Mouse (Mus musculus): ENCODE measurements around the gene Mapk10. TPM values are rescaled to one million over a fixed set of nuclear protein-coding genes. Genes with fewer than 3 reads are reported as not detected.

Gene Mapk10
- total RNA-seq, 1 experiment from 2014 or later = not detected

DNA sequence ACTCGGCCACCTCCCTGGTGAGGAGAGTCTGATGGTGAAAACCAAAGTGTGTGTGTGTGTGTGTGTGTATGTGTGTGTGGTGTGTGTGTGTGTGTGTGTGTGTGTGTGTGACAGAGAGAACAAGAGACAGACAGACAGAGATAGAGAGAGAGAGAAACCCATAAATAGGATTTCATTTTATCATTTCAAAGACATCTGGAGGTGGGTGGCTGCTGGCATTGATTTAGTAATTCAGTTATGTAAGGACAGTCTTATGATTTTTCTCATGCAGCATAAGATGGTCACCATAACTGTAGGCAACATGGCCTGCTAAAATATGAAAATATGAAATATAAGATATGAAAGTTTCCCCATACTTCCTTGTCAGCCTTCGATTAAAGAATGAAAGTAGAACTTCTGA is 117.0 kb downstream of the Mapk10 start:
- ATAC-seq (replicated peaks; ENCODE audit: insufficient number of reproducible peaks, low FRiP score, low TSS enrichment, poor library complexity, severe bottlenecking) = no peak

GRCm38 (mm10) chr5:103085844-103086243 is 125.3 kb downstream of the Mapk10 start:
- no peak for ATAC-seq (replicated peaks; ENCODE audit: insufficient number of reproducible peaks, low FRiP score, low TSS enrichment, poor library complexity, severe bottlenecking)

DNA sequence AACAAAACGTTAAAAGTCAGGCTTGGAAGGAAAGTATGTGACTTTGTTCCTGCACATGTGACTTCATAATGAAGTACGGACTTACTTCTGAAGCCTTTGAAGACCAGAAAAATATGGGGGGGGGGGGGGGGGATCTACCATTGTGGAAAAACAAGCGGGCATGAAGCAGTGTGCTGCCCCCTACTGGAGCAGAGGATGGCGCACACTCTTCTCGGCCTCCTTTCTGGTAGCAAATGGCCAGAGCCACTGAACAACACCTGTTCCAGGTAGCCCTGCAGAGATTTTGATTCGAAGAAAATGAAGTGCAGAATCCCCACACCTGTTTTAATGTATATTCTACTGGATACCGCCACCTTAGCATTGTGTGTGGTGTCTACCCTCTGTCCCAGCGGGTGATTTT is 135.7 kb downstream of the Mapk10 start:
- no peak for ATAC-seq (replicated peaks; ENCODE audit: insufficient number of reproducible peaks, low FRiP score, low TSS enrichment, poor library complexity, severe bottlenecking)

DNA sequence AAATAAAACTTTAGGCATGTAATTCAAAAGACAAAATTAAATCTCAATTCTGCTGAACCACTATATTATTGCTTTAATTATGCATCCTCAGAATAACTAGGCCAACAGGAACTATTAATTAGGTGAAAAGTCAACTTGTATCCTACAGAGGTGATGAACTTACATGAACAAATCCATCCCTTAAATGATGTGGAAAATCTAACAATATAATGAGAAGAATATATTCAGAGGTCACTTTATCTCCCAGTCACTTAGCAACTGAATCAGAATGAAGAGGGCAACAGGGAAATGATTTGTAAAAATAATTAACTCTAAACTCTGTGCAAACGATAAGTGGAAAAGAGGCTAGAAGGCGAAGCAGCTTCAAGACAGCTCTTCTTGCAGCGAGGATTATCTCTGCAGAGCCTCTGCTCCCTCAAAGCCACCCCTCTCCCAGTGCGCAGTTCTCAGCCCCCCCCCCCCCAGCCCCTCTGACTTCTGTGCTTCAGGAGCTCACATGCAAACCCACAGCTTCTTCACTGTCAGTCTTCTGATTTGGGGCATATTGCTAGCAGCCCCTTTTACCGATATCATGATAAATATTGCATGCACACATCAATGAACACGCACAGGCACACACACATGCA is 138.8 kb downstream of the Mapk10 start:
- no peak for ATAC-seq (replicated peaks; ENCODE audit: insufficient number of reproducible peaks, low FRiP score, low TSS enrichment, poor library complexity, severe bottlenecking)

DNA sequence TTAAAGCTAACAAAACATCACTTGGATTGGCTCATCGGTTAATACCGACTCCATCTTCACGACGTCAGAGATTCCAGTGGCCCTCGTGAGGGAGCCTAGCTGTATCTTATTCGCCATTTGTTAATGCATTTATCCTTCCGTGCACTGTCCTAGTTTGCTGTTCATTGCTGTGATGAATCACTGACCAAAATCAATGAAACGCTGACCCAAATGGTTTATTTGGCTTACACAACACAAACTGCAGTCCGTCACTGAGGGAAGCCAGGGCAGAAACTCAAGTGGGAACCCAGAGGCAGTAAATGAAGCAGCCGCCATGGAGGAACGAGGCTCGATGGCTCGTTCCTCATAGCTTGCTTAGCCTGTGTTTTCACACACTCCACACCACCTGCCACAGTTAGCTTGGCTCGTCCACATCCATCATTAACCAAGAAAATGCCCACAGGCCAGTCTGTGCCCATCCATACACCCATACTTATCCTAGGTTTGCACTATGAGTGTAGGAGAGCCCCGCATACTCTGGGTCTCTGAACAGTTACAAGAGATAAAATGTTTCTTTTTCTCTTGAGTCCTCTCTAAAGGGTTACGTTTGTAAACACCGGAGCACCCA is 140.0 kb downstream of the Mapk10 start:
- no peak for ATAC-seq (replicated peaks; ENCODE audit: insufficient number of reproducible peaks, low FRiP score, low TSS enrichment, poor library complexity, severe bottlenecking)

- no peak for ATAC-seq (replicated peaks; ENCODE audit: insufficient number of reproducible peaks, low FRiP score, low TSS enrichment, poor library complexity, severe bottlenecking)
These were observed 160.7 kb downstream of the Mapk10 start for GRCm38 (mm10) chr5:103050319-103050916.

DNA sequence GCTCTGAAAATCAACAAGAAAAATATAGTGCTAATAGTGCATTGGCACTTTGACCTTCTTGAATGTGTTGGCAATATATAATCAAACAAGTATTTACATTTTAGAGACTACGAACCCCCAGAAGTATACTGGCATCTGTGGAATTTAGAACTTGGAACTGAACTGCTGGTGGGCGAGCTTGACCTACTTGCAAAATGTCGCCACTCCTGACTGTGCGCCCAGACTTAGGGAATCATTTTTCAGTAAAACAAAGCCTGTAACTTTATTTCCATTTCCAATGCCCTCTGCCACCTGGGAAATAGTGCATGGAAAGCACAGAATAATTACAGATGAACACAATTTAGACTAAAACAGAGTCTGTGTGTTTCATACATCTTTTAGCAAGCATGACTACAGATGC is 163.1 kb downstream of the Mapk10 start:
- no peak for ATAC-seq (replicated peaks; ENCODE audit: insufficient number of reproducible peaks, low FRiP score, low TSS enrichment, poor library complexity, severe bottlenecking)

GRCm38 (mm10) chr5:103037752-103038151 is 173.4 kb downstream of the Mapk10 start:
- no peak for ATAC-seq (replicated peaks; ENCODE audit: insufficient number of reproducible peaks, low FRiP score, low TSS enrichment, poor library complexity, severe bottlenecking)

GRCm38 (mm10) chr5:103028940-103029621 is 182.1 kb downstream of the Mapk10 start:
- no peak for ATAC-seq (replicated peaks; ENCODE audit: insufficient number of reproducible peaks, low FRiP score, low TSS enrichment, poor library complexity, severe bottlenecking)

GRCm38 (mm10) chr5:103022504-103023172 is 188.5 kb downstream of the Mapk10 start:
- no peak for ATAC-seq (replicated peaks; ENCODE audit: insufficient number of reproducible peaks, low FRiP score, low TSS enrichment, poor library complexity, severe bottlenecking)

GRCm38 (mm10) chr5:103021479-103021878 is 189.7 kb downstream of the Mapk10 start:
- ATAC-seq (replicated peaks; ENCODE audit: insufficient number of reproducible peaks, low FRiP score, low TSS enrichment, poor library complexity, severe bottlenecking) = no peak

GRCm38 (mm10) chr5:103020954-103021353 is 190.2 kb downstream of the Mapk10 start:
- ATAC-seq (replicated peaks; ENCODE audit: insufficient number of reproducible peaks, low FRiP score, low TSS enrichment, poor library complexity, severe bottlenecking) = no peak

- no peak for ATAC-seq (replicated peaks; ENCODE audit: insufficient number of reproducible peaks, low FRiP score, low TSS enrichment, poor library complexity, severe bottlenecking)
These were observed 191.0 kb downstream of the Mapk10 start for GRCm38 (mm10) chr5:103020127-103020526.

GRCm38 (mm10) chr5:103017637-103018036 is 193.5 kb downstream of the Mapk10 start:
- ATAC-seq (replicated peaks; ENCODE audit: insufficient number of reproducible peaks, low FRiP score, low TSS enrichment, poor library complexity, severe bottlenecking) = no peak

DNA sequence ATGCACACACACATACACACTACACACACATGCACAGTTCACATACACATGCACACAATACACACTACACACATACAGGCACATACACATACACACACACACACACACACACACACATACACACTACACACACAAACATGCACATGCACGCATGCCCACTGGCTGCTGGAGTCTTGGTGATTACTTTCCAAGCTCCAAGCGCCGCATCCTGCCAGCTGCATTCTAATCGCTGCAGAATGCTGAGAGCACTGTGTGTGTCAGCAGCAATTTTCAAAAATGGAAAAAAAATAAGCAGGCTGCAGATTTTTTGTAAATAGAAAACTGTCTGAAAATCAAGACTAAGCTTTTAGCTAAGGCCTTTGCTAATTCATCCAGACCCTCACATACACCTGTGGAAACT is 196.8 kb downstream of the Mapk10 start:
- ATAC-seq (replicated peaks; ENCODE audit: insufficient number of reproducible peaks, low FRiP score, low TSS enrichment, poor library complexity, severe bottlenecking) = no peak

- no peak for ATAC-seq (replicated peaks; ENCODE audit: insufficient number of reproducible peaks, low FRiP score, low TSS enrichment, poor library complexity, severe bottlenecking)
These were observed 202.2 kb downstream of the Mapk10 start for GRCm38 (mm10) chr5:103008894-103009293.

- ATAC-seq (replicated peaks; ENCODE audit: insufficient number of reproducible peaks, low FRiP score, low TSS enrichment, poor library complexity, severe bottlenecking) = no peak
These were observed 209.0 kb downstream of the Mapk10 start for GRCm38 (mm10) chr5:103002116-103002515.

GRCm38 (mm10) chr5:103000572-103000971 is 210.6 kb downstream of the Mapk10 start:
- ATAC-seq (replicated peaks; ENCODE audit: insufficient number of reproducible peaks, low FRiP score, low TSS enrichment, poor library complexity, severe bottlenecking) = no peak

- no peak for ATAC-seq (replicated peaks; ENCODE audit: insufficient number of reproducible peaks, low FRiP score, low TSS enrichment, poor library complexity, severe bottlenecking)
These were observed 212.6 kb downstream of the Mapk10 start for GRCm38 (mm10) chr5:102998524-102998923.
